Mouse (Mus musculus) MEL (cell line): ENCODE results near the gene Smyd3.

Experiments
- CTCF ChIP-seq, 3 experiments: IDR thresholded peaks in 2 of 3; conservative IDR thresholded peaks in 1 of 3; 2 replicates each; pipeline ENCODE4 v1.5.1; 2011 to 2012; ENCODE audit warnings: low read length in 3 of 3, low read depth in 2 of 3, mild to moderate bottlenecking in 2 of 3, improper control_type of control experiment in 1 of 3, inconsistent platforms in 1 of 3, mixed read lengths in 1 of 3, moderate library complexity in 1 of 3; ENCODE audit not compliant: control insufficient read depth in 1 of 3, insufficient read depth in 1 of 3, poor library complexity in 1 of 3, severe bottlenecking in 1 of 3
- E2F4 ChIP-seq: IDR thresholded peaks from 2 replicates; pipeline ENCODE4 v1.6.1; 2011; ENCODE audit warnings: low read depth, low read length, improper control_type of control experiment, borderline replicate concordance
- EP300 ChIP-seq, 2 experiments: IDR thresholded peaks; 2 replicates each; pipeline ENCODE4 v1.6.1; 2011; ENCODE audit warnings: improper control_type of control experiment in 2 of 2, low read length in 2 of 2, low read depth in 1 of 2, mild to moderate bottlenecking in 1 of 2
- JUND ChIP-seq: IDR thresholded peaks from 2 replicates; pipeline ENCODE4 v1.6.1; 2011; ENCODE audit warnings: low read depth, mild to moderate bottlenecking, improper control_type of control experiment, low read length
- NRF1 ChIP-seq: IDR thresholded peaks from 2 replicates; pipeline ENCODE4 v1.6.1; 2014; ENCODE audit warnings: low read depth, mild to moderate bottlenecking, inconsistent platforms, low read length, improper control_type of control experiment, moderate library complexity; ENCODE audit not compliant: poor library complexity, insufficient read depth, severe bottlenecking
- POLR2A ChIP-seq, 2 experiments: IDR thresholded peaks; 2 replicates each; pipeline ENCODE4 v1.6.1; 2011 to 2012; ENCODE audit warnings: low read length in 2 of 2, mild to moderate bottlenecking in 2 of 2, control low read depth in 1 of 2, improper control_type of control experiment in 1 of 2, low read depth in 1 of 2, moderate library complexity in 1 of 2; ENCODE audit not compliant: control insufficient read depth in 1 of 2, insufficient read depth in 1 of 2, poor library complexity in 1 of 2

DNA sequence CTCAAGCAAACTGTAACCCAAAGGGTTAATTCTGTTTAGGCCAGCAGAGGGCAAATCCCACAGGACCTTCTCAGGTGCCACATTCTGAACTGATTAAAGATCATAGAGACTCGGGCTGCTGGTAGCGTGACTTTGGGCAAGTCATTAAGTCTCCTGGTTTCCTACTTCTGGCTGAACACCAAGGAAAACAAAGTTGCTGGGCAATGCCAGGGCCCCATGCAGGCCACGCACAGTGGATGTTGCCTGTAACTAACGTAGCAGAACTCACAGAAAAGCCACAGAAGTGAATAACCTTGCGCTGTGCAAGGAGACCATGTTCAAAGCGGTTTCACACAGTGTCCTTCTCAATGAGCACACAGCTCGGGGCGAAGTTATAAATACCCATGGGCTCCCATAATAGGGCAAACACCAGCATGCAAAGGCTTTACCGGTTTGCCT lies 371.1 kb downstream of the Smyd3 start:
- TF ChIP-seq POLR2A (IDR thresholded peaks at IDR 0.05; ENCODE audit: control insufficient read depth in 1 of 2, insufficient read depth in 1 of 2, low read depth in 1 of 2, low read length in 2 of 2, poor library complexity in 1 of 2) = no peak
- TF ChIP-seq EP300 (IDR thresholded peaks at IDR 0.05; ENCODE audit: low read depth in 1 of 2, low read length in 2 of 2) = no peak
- TF ChIP-seq JUND = no peak
- no peak for TF ChIP-seq E2F4
- TF ChIP-seq CTCF (IDR thresholded peaks at IDR 0.05 in 2 of 3, conservative IDR thresholded peaks at IDR 0.05 in 1 of 3; ENCODE audit: control insufficient read depth in 1 of 3, insufficient read depth in 1 of 3, low read depth in 2 of 3, low read length in 3 of 3, poor library complexity in 1 of 3, severe bottlenecking in 1 of 3) = no peak
- TF ChIP-seq NRF1 = no peak
